Mouse (Mus musculus) lung, postnatal 0 days (tissue): ENCODE measurements around the gene Fstl3.

Experiments
- CTCF ChIP-seq: IDR thresholded peaks from 2 replicates; pipeline ENCODE4 v1.5.1; 2016; ENCODE audit warnings: antibody characterized with exemption, mild to moderate bottlenecking
- EP300 ChIP-seq: IDR thresholded peaks from 2 replicates; pipeline ENCODE4 v1.6.1; 2016; ENCODE audit warnings: antibody characterized with exemption, mild to moderate bottlenecking, control low read depth

DNA sequence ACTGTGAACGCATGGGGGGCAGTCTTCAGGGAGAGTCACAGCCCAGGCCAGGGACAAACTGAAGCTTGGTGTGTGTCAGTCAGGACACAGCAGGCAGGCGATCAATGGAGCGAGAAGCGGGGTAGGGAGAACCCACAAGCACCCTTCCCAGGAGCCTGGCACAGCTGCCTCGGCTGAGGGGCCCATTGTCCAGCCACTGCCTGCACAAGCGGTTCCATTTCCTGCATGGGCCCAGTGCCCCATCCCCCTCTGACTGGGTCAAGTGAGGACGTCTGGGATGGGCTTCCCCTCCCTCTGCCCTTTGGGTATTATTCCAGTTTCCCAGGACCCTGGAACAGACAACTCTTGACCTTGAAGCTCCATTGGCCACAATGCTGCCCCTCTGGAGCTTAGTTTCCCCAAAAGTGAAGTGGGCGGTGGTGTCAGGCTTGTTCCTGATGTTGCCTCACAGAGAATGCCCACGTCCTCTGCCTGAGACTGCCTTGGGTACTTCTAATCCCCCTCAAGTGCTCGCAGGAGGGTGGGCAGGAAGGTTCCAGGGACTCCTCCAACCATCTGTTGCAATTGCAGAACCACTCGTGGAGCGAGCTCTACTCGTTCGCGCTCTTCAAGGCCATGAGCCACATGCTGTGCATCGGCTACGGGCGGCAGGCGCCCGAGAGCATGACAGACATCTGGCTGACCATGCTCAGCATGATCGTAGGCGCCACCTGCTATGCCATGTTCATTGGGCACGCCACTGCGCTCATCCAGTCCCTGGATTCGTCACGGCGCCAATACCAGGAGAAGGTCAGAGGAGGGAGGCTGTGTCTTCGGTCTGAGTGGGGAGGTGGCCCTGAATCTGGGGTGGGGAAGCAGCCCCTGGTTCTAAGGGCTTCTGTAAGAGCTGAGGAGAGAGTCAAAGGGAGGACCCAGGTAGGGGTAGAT lies 48.5 kb upstream of the Fstl3 start:
- TF ChIP-seq CTCF, result no peak
- TF ChIP-seq EP300, result no peak
